Mouse (Mus musculus): ENCODE results near the gene Edar.

- TF ChIP-seq TAL1 (IDR thresholded peaks at IDR 0.05; ENCODE audit: low read length), result no peak
- TF ChIP-seq GATA1 (IDR thresholded peaks at IDR 0.05; ENCODE audit: low read length), result no peak
Observed at GRCm38 (mm10) chr10:58663868-58664267, 11.6 kb downstream of the Edar start.
